Mouse (Mus musculus) layer of hippocampus, adult 2 months (tissue): ENCODE measurements around the gene Zfp579. TPM values are rescaled to one million over a fixed set of nuclear protein-coding genes. Genes with fewer than 3 reads are reported as not detected.
A peak's percentile ranks its signal among the peaks of the same experiment; 100 is the strongest.
"Not testable (repeated sequence)": the region's sequence is repeated elsewhere in the genome, so short reads cannot be mapped to it uniquely, and the experiment has no call there.

ENCODE experiments used
- DNase-seq, 2 experiments: peaks; one replicate each; pipeline ENCODE4 v3.0.0; 2022; ENCODE audit warnings: low spot score in 2 of 2
- H3K27ac ChIP-seq: fragments of 200-600 bp; 2 replicates; pipeline ENCODE4 v1.8.1; 2022
- H3K4me3 ChIP-seq: fragments of 200-600 bp; 2 replicates; pipeline ENCODE4 v1.8.1; 2022; ENCODE audit warnings: mild to moderate bottlenecking
- CTCF ChIP-seq: fragments of 200-600 bp; conservative IDR thresholded peaks from 2 replicates; pipeline ENCODE4 v1.8.1; 2022; ENCODE audit warnings: antibody characterized with exemption, mild to moderate bottlenecking, moderate library complexity
- total RNA-seq, 2 experiments: library from RNA; stranded (reverse); gene quantifications; 2 replicates each; pipeline ENCODE4 v1.2.3; 2021

Gene Zfp579
- total RNA-seq, 2 experiments from 2014 or later, result 29.7 to 35.6 TPM

GRCm38 (mm10) chr7:5012681-5013513 lies 16.9 kb upstream of the Zfp579 start:
- Histone ChIP-seq H3K4me3 (no peak overlapping the region), H3K27ac (no peak overlapping the region)
- no peak for TF ChIP-seq CTCF
- no peak for DNase-seq

DNA sequence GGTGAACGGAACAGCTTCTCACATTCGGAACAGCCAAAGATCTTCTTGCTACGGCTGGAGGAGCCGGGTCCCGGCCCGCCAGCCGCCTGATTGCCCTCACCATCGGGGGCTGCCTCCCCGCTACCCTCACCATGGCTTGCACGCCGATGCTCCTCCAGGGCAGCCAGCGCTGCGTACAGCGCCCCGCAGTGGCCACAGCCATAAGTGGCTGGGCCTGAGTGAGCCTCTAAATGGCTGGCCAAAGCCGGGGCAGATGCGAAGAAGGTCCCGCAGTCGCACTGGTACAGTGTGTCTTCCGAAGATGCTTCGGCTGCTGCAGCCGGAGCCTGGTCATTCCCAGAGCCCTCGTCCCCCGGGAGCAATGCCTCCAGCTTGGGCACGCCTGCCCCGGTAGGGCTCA lies 12.3 kb upstream of the Zfp579 start:
- 0 out of 2 replicates have a peak, but pooled peaks have one; percentile 4 for TF ChIP-seq CTCF
- H3K27ac ChIP-seq, result no peak overlapping the region
- DNase-seq, result no peak
- H3K4me3 ChIP-seq, result no peak overlapping the region

- not testable (repeated sequence) for DNase-seq, H3K4me3 ChIP-seq, H3K27ac ChIP-seq
These were observed 6.9 kb upstream of the Zfp579 start for GRCm38 (mm10) chr7:5002876-5003275.

- Histone ChIP-seq H3K27ac (no peak overlapping the region), H3K4me3 (no peak overlapping the region)
- no peak for DNase-seq
- peak; percentile 75 for TF ChIP-seq CTCF
These were observed 3.9 kb upstream of the Zfp579 start for GRCm38 (mm10) chr7:4999876-5000275.

DNA sequence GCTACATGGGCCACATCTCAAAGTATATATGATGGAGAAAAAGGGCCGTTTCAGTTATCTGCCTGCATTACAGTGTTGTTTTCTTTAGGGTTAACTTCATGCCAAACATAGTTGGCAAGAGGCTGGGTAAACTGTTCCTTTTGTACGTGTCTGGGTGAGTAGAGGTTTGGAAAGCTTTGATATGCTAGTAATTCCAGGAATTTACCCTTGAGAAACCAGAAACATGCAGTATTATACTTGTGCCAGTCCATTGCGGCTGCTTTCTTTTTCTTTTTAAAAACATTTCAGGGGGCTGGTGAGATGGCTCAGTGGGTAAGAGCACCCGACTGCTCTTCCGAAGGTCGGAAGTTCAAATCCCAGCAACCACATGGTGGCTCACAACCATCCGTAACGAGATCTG lies 976 bp upstream of the Zfp579 start:
- DNase-seq, result no peak
- H3K4me3 ChIP-seq, result peak overlapping the region; percentile 79
- no peak; the same call in 1 of the 2 replicates for TF ChIP-seq CTCF
- H3K27ac ChIP-seq, result peak overlapping the region; percentile 94

GRCm38 (mm10) chr7:4995268-4996002 lies 523 bp downstream of the Zfp579 start:
- TF ChIP-seq CTCF, result no peak
- H3K27ac ChIP-seq, result peak overlapping the region; percentile 94
- H3K4me3 ChIP-seq, result peak overlapping the region; percentile 79
- no peak for DNase-seq

GRCm38 (mm10) chr7:4993999-4994788 lies 1.8 kb downstream of the Zfp579 start:
- TF ChIP-seq CTCF, result no peak
- no peak overlapping the region; the same call in 1 of the 2 replicates for H3K4me3 ChIP-seq
- DNase-seq, result no peak
- no peak overlapping the region for H3K27ac ChIP-seq

- no peak for TF ChIP-seq CTCF
- DNase-seq, result no peak
- no peak overlapping the region for H3K4me3 ChIP-seq
These were observed 2.5 kb downstream of the Zfp579 start for GRCm38 (mm10) chr7:4993347-4993998.

GRCm38 (mm10) chr7:4988250-4988649 lies 7.7 kb downstream of the Zfp579 start:
- TF ChIP-seq CTCF, result no peak
- DNase-seq, result no peak
- no peak overlapping the region for H3K27ac ChIP-seq
- no peak overlapping the region for H3K4me3 ChIP-seq

More at GRCm38 (mm10) chr7:4993347-4993998, 2.5 kb downstream of the Zfp579 start:
- H3K27ac ChIP-seq, result no peak overlapping the region

DNA sequence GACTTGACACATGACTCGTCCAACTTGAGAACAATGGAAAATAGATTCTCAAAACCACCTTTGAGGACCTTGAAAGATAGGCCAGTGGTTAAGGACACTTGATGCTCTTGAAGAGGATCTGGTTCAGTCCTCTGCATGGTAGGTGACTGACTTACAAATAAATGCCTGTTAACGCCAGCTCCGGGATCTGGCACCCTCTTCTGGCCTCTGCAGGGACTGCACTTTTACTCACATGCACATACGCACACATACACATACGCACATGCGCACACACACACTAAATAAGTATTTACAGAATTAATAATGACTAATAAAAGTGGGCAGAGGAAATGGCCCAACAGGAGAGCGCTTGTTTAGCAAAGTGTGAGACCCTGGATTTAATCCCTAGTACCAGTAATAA lies 19.1 kb downstream of the Zfp579 start:
- Histone ChIP-seq H3K4me3 (no peak overlapping the region), H3K27ac (no peak overlapping the region)
- no peak for DNase-seq
- TF ChIP-seq CTCF, result peak; percentile 44

GRCm38 (mm10) chr7:4975455-4975854 lies 20.5 kb downstream of the Zfp579 start:
- TF ChIP-seq CTCF, result no peak
- Histone ChIP-seq H3K4me3 (no peak overlapping the region), H3K27ac (no peak overlapping the region)
- no peak for DNase-seq

DNA sequence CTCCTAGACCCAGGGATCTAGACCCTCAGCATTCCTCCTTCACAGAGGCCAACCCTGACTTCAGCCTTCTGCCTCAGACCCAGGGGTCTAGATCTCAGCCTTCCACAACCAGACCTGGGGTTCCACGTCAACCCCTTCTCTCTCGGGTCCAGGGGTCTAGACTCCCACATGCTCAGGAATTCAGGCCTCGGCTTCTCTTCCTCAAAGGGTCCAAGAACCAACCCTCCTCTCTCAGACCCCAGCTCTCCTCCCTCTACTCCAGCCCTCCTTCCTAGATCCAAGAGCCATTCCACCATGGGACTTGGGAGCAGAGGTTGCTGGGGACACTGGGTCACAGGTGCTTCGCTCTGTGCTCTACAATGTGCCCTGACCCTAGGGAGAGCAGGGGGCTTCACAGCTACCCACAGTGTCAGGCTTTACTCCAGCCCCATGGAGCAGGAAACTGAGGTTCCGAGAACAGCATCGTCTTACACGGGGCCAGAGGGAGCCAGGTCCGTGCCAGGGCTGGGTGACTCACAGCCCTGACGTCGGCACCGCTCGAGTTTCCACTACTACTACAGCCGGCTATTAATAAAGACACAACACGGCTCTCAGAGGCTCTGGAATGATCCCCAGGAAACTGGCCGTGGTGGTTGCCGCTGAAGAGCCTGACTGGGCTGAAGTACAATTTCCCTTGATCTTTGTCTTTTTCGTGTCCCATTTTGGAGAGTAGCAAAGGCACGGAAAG lies 23.5 kb downstream of the Zfp579 start:
- no peak for DNase-seq
- no peak for TF ChIP-seq CTCF
- H3K27ac ChIP-seq, result no peak overlapping the region
- no peak overlapping the region for H3K4me3 ChIP-seq
